Mouse (Mus musculus) gastrocnemius, adult 18-20 months (tissue): ENCODE results near the gene Phex. TPM values are rescaled to one million over a fixed set of nuclear protein-coding genes. Genes with fewer than 3 reads are reported as not detected.
A peak's percentile ranks its signal among the peaks of the same experiment; 100 is the strongest.

Experiments
- DNase-seq: peaks from one replicate; pipeline ENCODE4 v3.0.0; 2021; ENCODE audit warnings: low spot score
- microRNA-seq: library from miRNA; unstranded; fragments of <30 nt; microRNA quantifications from one replicate; pipeline ENCODE4 v1.2.0, GENCODE M21; 2021
- total RNA-seq, 2 experiments: library from RNA; stranded (reverse); gene quantifications; 2 replicates each; pipeline ENCODE4 v1.2.3; 2021

Phex gene
- total RNA-seq, 2 experiments from 2014 or later: 0.16 to 0.45 TPM

DNA sequence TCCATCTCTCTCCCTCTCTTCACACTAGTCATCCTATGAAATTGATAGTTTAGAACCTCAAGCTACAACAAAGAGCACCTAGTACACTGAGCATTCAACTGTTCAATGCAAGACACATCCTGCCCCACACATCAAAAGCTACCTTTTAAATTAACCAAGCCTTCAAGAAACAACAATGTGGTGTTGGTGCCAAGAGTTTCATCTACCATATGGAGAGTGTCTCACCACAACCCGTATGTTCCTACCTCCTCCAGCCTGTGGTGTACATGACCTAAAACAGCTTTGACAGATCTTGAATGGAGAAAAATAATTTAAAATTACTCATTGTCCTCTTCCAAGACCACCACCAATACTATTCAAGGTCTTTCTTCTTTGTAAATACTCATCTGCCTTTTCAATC, 106.9 kb downstream of the Phex start:
- DNase-seq: no peak

DNA sequence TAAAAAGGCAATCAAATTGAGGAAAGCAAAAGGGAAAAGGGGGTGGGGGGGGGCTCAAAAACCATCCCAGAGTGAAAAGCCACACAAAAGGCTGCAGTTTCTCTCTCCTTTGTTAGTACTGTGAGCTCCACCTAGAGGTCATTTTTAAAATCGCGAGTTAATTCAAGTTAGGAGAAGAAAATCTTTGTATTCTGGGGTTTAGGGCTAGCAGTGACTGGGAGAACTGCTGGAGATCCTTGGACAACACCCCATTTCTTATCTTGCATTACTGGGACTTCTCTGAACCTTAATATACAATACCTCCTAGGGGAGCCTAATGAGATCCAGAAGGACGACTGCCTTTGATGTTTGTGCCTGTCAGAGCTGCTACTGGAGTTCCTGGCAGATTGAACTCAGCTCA, 107.7 kb downstream of the Phex start:
- peak; percentile 25 for DNase-seq

DNA sequence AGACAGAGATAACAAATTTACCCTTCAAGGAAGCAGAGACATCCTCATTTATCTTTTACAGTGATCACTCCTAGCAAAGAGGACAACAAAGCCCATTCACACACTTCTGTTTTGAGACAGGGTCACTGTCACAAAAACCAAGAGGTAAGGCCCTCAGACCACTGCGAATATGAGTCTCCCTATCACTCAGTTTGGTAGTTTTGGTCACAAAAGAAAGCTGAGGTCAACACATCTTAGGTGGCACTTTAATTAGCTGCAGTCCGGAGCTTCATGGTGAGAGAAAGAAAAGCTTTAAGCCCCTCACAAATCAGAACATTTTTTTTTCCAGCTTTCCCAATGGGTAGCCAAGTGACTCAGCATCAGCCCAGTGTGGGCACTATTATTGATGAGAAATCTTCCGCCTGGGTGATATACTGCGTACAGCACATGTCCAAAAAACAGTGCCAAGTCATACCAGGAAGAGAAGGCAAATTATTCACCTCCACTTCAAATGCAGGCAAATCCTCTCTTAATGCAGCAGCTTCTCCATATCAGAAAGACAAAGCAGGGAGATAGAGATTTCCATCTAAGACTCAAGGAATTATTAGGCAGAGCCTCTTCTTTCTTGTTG, 108.2 kb downstream of the Phex start:
- DNase-seq: no peak

DNA sequence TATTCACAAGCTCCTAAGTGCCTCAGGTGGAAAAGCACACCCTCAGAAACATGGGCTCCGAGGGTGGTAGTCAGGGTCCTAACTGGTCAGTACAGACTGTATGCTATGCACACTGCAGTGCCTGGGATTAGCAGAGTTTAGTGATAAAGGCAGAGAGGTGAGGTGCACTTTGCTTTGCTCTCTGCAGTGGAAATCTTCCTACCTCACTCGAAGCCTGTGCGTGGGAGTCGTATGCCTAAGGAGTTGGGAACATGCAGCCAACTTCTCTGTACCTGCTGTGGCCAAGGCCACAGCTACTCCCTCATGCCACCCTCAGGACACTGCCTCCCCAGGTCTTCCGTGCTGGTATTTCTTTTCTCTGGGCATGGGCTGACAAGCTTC, 109.3 kb downstream of the Phex start:
- no peak for DNase-seq

DNA sequence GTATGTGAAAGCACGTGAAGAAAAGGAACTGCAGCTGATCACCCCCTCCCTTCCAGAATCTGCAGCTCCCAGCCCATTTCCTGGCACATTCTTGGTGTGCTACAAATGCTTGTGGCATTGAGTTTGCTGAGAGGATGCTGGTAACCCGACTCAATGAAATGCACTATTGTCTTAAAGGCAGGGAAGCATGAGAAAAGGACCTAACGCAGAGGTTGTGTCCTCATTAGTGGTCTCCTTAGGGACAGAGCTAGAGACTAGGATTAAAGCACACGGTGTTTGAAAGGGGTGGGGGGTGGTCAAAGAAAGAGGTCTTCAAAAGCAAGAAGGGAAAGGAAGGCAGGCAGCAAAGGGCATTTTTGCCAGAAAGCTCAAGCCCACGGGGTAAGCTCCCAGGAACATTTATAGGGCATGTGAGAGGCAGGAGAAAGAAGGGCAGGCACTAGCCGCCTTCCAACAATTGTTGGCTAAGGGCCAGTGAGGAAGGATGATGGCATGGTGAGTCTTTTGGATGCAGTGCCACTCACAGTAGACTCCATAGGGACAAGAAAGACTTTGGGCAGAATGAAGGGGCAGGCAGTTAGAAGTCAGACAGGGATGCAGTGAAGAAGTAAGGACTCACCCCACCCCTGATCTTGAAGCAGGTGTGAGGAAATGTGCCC, 109.8 kb downstream of the Phex start:
- no peak for DNase-seq

DNA sequence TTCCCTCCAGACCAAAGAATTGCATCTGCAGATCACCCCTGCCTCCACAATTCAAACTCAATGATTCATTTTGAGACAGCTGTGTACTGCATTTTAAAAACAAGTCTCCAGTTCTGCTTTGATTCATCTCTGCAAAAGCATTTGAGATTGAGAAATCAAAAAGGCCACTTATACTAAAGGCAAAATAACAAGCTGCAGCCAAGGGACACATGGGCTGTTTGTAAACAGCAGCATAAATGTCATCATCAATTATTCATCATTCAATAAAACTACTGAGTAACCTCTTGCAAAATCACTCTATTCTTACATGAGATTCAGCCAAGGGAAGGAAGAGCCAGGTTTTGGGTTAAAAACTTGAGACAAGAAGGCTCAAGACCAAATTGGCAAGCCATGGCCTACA, 122.7 kb downstream of the Phex start:
- peak; percentile 24 for DNase-seq

DNA sequence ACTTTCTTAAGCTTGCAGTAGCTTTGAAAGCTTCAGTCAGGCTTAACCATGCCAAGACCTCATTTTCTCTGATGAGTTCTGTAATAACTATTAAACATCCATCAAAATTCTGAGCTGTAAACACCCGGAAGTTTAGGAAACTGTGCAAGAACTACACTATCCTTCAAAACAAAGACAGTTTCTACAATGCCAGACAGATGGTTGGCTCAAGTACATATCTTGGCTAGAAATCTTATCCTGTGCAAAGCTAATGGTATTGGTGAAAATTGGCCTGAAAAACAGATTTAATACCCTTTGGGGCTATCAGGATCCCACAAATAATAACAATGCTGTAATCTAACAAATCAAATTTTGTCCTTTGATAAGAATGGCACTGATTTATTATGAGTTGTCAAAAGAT, 138.5 kb downstream of the Phex start:
- DNase-seq: no peak

DNA sequence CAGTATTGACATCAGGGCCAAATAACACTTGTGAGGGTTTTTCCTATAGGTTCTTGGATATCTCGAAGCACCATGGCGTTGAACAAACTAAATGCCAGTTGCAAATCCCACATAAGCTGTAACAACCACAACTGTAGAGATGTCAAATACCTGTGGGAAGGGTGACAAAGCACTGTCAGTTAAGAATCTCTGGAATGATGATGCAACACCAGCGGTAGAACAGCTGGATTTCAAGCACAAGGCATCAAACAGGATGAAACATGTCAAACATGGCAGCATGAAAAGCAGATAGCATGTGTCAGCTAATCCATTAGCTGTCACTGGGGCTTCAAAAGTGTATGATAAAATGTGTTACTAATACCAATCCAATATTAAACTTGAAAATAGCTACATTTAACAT, 141.8 kb downstream of the Phex start:
- DNase-seq: no peak

DNA sequence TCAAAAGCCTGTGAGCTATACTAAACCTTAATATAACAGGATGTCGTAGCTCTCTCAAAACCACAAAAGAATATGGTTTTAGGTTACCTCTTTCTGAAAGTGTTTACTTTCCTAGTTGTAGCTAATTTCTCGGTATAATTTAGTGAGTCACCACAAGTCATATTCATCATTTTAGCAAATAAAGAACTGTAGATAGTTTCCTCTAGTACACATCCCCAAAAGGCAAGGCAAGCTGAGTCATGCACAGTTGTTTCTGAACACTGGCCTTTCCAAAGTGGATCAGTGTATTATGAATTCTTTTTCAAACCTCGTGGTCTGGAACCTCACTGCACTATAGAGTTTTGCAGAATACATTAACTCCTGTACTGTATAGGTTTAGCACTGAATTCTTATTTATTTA, 143.5 kb downstream of the Phex start:
- DNase-seq: no peak

DNA sequence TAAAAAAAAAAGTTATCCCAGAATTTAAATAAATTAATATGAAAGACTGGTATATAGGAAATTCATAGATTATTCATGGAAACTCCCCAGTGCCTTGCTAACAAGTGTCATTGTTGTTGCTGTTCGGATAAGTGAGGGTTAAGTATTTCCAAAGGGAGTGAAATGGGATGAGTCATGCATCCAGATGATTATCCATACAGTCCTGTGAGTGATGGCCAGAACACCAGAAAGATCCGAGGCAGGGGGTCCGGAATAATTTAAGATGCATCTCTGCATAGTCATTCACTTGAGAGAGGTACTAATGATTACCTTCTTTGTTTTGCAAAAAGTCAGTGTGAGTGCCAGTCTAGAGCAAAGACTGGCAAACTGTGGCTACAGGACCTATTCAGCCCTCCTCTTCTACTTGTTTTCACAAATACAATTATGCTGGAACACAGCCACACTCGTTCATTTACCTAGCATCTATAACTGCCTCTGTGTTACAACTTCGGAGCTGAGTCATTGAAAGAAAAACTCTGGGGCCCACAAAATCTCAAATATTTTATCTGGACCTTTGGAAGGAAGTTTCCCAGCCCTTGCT, 145.3 kb downstream of the Phex start:
- DNase-seq: no peak

DNA sequence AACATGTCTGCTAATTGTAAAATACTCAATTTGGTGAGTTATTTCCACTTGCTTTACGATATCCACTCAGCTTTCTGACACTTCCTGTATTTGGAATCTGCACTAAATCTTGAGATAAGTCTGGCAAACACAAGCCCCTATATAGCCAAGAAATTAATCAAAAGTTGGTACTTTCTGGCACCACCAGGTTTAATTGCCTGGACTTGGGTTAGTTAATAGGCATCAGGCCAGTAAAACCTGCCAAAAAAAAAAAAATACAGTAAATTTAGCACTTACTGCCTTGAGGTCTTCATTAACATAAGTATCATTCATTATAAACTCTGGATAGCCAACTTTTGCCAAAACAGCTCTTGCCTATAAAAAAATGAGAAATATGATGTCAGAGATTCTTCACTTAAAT, 147.0 kb downstream of the Phex start:
- DNase-seq: no peak

DNA sequence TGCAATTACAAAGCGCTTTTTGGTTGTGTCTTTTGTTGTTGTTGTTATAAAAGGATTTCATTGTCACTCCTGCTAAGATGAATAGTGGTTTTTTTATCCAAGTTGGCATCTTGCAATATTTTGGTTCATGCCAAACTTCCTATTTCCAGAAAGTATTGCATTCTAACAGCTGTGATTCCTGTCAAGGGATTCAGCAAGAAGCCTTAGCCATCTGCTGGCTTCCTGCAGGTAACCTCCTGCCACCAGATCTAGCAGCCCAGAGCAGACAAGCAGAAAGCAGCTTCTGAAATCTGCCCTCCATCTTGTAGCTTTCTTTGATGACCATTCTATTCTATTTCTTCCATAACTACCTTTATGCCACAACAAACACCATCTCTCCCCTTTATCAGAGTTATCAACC, 212.4 kb downstream of the Phex start:
- no peak for DNase-seq

DNA sequence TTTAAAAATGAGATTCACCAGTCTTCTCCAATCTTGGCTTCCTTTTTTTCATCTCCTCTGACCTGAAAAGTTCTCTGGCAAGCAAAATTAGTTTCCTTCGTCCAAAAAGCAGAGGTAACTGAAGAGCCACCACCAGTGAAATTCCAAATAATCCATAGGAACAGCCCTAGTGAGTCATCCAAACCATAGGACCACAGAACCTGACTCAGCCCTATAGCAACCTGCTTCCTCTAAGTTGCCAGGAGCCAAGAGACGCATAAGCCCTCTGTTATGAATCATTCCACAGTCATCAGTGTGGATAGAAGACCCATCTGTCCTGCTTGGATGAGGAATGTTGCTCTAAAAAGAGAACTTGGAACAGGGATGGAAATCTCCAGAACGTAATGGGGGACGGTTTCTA, 230.9 kb downstream of the Phex start:
- no peak for DNase-seq

DNA sequence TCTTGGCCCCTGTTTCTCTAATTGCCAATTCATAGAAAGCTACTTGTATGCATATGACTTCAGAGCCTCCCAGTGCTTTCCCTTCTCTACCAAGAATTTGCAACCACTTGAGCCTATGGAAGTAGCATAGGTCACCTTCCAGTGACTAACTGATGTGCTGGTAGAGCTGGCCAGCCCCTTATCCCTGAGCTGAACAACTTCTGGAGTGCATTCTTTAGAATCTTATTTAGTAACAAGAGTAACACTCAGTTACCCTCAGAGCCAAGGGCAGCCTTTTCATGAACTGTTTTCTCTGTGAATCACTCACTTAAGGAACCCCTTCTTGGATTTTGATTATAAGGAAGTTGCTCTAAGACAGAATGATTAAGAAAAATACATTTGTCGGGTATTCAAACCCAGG, 234.3 kb downstream of the Phex start:
- no peak for DNase-seq

DNA sequence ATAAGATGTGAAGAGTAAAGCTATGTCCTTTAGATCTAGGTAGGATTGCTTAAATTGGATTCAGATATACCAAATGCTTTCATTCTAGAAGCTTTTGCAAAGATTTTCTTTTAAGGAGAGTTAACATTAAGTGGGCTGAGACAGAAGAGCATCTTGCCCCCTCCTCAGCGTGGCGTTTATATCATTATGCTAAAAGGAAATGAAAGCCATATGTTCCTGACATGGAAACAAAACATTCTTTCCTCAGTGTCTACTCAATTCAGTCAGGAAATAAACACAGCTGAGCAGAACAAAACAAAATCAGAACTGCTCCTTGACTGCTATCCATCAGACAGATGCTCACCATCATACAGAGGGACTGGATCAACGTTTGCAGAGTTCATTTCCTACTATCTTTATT, 251.0 kb downstream of the Phex start:
- no peak for DNase-seq

DNA sequence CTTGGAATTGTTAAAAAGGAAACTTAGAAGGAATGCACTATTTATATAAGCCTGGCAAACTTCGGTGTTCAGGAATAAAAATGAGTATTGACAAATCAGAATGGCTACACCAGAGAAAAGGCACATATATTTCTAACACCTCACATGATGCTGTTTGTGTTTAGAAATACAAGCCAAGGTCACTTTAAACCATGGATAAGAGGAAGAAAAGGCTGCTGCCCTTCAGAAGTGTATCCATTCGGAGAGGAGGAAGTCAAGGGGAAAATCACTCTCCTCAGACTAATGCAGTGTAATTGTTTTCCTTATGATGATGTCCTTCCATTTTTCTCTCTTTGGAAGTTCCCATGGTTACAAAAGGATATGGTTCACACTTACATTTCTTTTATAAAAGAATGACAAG, 251.7 kb downstream of the Phex start:
- no peak for DNase-seq

DNA sequence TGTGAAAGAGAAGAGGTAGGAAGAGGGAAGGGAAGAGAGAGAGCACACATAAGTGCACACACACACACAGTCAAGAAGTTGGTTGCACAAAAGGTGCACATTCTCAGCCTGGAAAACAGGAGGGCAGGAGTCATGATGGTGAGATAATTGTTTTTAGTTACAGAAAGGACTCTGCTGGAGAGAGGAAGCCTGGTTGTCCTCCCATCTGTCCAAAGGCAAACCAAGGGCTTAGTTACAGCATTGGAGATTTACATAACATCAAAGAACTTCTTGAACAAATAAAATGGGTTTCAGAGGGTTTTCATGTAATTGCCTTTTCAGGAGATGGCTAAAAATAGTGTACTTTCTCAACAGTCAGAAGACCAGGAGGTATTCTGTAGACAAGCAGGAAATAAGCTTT, 270.4 kb downstream of the Phex start:
- no peak for DNase-seq

DNA sequence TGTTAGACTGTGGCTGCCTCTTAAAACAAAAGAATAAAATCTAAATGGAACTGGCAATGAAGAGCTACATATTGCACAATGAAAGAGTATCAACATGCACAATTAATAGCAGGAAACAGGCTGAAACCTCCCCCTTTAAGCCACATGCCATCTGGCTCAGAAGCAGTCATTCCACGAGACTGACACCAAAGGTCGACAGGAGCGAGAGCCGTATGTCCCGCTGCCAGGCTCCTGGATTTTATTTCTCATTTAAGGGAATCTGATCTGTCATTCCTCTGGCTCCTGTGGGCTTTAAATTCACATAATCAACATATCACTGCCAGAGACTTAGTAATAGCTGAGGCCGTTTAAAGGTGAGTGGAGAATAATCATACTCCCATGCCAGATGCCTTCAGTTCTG, 275.5 kb downstream of the Phex start:
- DNase-seq: peak; percentile 38

Small RNA genes within 50 kb of the gene (microRNA-seq; reads per million reads assigned to microRNA genes)
- gene Gm23798: not detected

Other genes with a start within 250 kb of the Phex start
- gene Sms, start 77.0 kb upstream of the Phex start, total RNA-seq: 10 to 100 TPM; 65.2 to 78.9 TPM
- gene Yy2, start 153.7 kb upstream of the Phex start, total RNA-seq: under 1 TPM; 0.53 to 0.59 TPM
- gene Mbtps2, start 183.4 kb upstream of the Phex start, total RNA-seq: 10 to 100 TPM; 14.0 to 15.2 TPM